Mouse (Mus musculus): ENCODE measurements around the gene Serinc2.

Serinc2 gene

DNA sequence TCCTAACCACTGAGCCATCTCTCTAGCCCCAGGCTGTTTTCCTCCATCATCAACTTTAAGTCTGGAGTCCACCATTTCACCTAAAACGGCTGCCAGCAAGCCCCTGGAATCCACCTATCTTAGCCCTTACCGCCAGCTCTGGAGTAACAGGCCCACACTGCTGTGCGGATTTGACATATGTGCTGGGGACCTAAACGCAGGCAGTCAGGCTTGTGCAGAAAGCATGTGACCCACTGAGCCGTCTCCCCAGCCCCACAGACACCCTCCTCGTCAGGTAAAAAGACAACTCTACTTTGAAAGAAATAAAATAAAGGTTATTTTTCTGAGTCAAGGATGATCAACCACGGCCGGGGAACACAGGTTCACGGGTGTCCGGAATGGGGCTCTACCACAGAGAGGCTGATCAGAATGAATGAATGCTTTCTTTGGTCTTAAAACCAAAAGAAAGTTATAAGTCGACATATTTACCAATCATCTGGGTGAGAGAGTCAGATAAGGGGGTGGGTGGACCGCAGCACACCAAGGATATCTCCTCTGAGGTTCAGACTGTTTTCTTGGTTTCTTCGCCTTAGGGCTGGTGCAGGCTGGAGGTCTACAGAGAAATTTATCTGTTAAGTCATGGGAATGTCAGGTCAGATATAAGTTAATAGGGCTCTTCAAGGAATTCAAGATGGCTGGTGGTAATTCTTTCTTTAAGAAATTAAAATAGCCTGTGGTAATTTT is 17.4 kb upstream of the Serinc2 start:
- DNase-seq, result no peak

DNA sequence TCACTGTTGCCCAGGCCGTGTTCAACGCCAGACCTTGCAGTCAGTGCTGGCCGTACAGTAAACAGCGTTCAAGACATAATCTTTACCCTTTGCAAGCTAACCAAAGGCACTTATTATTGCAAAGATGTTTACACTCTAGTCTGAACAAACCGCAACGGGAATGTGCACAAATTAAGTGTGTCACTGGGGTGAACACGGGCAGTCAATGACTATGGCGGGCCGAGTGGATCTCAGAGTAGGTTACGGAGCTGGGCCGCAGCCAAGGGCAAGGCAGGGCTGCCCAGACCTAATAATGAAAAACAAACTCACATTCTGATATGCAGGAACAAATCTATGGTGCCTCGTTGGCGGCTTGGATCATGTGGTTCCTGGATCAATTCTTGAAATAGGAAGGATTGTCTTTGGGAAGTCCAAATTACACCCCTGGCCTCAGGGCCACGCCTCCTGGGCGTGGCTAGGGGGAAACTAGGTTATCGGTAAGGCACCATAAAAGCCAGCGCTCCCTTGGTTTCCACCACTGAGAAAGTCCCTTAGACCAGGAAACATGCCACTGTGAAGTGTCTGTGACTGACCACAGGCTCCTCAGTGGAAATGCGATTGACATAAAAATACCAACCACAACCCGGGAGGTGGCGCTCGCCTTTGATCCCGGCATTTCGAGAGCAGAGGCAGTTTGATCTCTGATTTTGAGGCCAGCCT is 16.2 kb upstream of the Serinc2 start:
- no peak for DNase-seq

DNA sequence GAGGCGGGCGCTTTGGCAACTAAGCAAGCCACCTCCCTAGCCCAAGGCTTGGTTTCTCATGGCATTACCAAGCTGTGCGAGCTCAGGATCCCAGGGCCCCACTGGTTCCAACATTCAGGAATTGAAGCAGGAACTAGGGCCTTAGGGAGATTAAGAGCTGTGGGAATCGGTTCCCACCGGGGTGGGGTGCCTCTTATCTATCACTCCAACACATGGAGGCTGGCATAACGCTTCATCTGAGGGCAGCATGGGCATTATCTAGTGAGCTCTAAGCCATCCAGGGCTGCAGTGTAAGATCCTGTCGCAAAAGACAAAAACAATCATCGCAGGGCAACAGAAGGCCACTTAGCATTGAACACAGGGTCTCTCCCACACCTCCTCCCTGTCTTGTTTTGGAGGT is 15.5 kb upstream of the Serinc2 start:
- no peak for DNase-seq

DNA sequence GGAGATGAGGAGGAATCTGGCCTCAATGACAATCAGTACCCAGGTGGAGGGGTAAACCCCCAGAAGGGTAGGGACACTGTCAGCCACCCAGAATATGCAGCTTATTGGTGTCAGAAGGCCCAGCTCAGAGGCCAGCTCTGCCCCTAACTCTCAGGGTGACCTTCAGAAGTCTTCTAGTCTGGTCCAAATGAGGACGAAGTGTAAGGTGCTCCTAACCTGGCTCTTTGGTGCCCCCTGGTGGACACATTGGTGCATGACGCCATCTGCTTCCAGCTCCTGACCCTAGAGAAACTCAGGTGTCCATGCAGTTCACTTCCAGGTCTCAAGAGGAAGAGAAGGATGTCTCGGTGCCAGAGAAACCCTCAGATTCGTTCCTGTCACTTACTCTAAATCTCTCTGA is 13.3 kb upstream of the Serinc2 start:
- peak; percentile 83 for DNase-seq

DNA sequence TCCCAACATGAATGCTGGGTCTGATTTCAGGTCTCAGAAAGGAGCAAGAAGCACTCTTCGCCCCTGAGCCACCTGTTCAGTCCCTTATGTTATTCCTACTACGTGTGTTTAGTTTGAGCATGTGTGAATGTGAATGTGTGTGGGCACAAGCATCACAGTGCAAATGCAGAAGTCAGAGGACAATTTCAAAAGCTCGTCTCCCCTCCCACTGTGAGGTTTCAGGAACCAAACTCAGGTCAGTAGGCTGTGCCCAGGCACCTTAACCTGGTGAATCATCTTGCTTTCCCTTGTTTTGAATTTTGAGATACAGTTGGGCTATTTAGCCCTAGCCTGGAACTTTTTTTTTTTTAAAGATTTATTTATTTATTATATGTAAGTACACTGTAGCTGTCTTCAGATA is 10.8 kb upstream of the Serinc2 start:
- no peak for DNase-seq

DNA sequence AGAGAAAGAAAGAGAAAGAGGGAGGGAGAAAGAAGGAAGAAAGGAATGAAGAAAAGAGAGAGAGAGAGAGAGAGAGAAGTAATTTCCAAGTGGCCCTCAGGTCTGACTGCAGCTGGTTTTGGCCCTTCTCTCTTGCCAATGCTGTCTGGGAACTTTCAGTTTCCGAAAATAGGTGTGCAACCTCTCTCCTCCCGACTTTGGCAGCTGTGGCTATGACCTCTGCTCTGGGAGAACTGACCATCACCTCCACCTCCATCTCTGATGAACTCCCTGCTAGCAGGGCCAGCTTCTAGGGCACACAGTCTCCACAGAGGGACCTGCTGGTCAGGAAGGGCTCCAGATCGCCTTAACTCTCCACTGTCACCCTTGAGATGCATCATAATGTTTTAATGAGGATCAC is 7.5 kb upstream of the Serinc2 start:
- no peak for DNase-seq

DNA sequence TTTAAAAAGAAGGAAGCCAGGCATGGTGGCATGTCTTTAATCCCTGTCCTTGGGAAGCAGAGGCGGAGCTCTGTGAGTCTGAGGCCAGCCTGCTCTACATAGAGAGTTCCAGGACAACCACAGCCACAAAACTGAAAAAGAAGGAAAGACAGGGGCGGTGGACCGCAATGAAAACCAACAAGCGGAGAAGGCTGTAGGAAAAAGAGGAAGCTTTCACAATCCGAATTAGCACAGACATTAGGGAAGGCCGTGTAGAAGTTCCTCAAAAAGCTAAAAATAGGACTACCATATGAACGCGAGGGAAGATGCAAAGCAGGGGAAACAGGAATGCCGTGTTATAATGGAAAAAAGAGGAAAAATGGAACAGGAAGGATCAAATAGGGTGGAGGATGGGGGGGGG is 4.8 kb upstream of the Serinc2 start:
- DNase-seq, result no peak

DNA sequence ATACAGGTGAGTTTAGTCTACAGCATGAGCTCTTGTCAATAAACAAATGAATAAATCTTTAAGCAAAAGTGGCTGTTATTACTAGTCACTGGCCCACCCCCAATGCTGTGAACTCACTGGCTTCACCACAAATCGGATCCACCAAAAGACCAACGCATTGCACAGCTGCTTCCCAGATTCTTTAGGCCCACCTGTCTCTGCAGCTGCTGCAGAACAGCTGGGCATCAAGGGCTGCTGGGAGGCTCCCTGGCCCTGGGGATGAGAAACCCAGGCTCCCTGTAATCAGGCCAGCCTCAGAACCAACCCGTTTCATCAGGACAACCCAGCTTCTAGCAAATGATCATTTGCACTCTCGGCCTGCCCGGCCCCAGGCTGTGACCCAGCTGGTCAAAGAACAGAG is 3.9 kb upstream of the Serinc2 start:
- DNase-seq, result no peak

DNA sequence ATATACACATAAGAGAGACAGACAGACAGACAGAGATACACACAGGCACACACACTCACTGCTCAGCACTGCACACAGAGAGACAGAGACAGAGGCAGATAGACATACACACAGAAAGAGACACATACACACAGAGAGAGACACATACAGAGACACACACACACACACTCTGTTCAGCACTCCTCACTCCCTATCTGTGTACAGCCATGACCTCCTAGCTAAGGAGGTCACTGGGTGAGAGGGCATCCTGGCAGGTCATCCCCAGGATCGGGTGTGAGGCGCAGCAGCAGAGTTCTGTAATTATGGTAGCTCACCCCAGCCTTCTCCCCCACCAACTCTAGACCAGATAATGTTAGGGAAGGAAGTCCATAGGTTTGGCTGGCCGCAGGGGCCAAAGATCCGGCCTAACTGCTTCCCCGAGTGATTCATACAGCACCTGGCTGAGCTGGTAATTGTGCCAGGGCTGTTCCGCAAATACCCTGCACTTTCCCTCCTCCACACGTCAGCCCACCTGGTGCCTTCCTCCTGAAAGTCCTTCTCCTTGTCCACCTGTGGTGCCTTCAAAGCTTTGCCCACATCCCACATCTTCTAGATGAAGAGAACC is 2.3 kb downstream of the Serinc2 start:
- no peak for DNase-seq

DNA sequence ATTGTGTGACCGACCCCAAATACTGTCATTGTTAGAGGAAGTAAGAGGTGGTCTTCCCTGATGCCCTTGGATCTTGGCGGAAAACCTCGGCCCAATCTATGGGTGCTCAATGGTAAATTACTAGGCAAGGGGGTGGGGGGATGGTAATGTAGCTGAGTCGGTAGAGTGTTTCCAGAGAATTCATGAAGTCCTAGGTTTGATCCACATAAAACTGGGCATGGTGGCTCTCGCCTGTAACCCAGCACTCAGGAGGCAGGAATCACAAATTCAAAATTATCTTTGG is 3.2 kb downstream of the Serinc2 start:
- no peak for DNase-seq

DNA sequence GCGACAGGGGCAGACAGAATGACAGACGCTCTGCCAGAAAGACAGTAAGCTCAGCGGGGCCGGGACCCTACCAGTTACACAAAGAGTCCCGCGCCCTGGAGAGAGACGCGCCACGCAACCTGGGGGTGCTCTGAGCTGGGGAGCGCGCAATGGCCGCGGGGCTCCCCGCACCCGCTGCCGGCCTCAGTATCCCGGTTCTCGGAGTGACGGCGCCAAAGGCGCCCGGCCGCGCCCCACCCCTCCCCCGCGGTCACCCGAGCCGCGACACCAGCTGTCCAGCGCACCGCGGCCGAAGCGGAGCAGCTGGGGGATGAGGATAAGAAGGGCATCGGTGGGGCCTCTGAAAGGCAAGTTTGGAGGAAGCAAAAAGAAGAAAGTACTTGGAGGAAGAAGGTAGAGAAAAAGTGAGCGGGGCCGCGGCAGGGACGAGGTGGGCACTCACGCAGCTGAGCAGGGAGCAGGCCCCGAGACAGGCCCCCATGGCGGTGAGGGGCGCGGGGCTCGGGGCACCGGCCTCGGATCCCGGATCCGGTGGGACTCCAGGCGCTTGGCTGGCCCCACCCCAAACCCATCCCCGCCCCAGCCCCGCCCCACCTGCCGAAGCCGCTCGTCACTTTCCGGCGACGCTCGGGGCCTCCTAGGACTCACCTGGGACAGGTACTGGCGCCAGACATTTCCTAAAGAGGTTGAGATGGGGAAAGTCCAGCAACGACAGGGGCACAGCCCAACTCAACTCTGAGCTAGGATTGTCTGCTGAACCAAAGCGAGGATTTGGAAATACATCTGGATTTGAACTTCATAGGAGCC is 3.8 kb downstream of the Serinc2 start:
- DNase-seq, result peak; percentile 67

DNA sequence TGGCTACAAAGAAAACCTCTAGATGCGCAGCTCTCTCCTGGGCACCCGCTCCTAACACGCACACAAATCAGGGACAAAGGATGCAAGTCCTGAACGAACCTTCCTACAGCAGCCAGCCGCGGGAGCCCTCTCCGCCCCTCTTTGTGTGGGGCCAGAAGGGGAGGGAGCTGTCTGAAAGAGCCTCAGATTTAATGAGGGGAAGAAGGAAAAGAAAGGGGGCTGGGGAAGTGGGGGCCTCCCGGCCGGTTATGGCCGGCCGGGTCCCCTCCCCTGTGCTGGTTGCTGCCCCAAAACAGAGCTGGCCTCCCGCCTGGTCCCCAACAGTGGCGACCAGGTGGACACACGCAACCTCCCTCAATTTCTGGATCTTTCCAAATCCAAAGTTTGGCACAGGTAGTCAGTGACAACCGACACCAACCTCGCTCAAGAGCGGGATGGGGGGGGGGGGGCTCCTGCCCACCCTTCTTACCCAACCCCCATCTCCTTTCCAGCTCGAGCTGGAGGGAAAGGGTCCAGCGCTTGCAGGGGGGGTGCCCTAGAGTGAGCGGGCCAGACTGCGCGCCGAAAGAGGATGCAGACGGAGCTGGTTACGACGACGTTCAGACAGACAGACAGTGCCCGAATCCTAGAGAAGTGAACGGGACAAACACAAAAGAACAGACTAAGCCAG is 4.5 kb downstream of the Serinc2 start:
- peak; percentile 65 for DNase-seq

DNA sequence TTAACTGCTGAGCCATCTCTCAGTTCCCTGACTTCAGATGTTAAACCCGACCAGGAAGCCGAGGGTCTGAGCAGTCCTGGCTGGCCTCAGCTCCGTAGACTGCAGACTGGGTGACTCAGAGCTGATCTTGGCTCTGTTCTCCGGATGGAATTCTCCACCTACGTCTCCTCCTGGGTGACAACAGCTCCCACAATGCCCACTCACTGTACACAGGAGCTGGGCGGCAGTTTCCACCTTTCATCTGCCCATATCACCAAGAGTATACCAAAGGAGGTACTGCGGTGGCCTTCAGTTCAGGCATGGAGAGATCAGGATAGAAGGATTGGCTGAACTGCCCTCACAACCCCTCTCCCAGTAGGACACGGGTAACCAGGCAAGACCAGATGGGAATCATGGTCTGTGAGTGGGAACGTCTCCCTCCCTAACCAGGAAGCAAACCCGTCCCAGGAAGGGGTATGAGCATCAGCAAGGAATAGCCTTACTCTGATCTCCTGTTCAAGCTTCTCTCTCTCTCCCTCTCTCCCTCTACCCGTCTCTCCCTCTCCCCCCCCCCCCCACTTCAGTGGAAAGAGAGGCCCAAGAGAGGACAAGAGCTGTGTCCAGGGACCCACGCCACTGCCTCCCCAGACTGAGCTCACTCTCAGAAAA is 5.2 kb downstream of the Serinc2 start:
- DNase-seq, result peak; percentile 55

DNA sequence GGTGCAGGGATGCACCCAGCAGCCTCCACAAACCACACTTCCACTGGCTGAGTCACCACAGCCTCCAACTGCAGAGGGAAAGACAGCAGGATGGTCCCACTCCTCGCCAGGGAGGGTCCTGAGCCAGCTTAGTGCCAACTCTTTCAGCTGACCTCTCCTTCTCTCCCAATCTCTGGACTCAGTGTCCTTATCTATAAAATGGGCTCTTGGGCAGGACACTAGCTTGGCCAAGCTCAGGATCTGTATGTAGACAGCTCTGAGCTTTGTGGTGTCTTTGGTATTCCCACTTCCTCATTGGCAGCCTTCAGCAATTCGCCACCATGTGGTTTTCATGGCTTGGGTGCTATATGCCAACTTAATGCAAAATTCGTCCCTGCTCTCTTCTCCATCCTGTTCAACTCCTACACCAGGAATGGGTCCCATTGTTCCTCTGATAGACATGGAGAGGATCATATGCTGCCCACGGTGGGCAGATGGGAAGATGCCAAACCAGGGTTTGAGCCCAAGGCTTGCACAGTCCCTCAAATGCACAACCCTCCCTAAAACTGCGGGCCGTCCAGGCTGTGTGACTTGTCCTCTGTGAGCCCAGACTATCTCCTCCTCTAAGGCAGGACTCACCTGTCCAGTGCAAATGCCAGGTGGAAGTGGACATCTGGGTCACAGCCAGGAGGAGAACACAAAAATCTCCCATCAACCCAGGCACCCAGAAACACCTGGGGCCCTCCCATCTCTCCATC is 8.2 kb downstream of the Serinc2 start:
- DNase-seq, result no peak

DNA sequence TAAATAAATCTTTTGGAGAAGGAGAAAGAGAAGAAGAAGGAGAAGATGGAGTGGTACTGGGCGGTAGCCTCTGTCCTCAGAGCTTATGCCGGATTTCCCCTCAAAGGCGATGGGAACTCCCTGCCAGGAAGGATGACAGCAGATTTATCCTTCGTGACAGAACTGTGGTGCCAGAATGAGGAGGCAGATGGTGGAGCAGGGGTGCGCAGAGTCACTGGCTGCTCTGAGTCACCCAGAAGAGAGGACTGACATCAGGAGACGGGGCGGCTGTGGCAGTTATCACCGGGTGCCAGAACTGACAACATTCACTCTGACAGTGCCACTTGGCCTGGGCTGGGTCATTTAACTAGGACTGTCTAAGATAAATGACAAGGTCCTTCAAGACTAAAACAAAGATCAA is 8.9 kb downstream of the Serinc2 start:
- DNase-seq, result peak; percentile 69

DNA sequence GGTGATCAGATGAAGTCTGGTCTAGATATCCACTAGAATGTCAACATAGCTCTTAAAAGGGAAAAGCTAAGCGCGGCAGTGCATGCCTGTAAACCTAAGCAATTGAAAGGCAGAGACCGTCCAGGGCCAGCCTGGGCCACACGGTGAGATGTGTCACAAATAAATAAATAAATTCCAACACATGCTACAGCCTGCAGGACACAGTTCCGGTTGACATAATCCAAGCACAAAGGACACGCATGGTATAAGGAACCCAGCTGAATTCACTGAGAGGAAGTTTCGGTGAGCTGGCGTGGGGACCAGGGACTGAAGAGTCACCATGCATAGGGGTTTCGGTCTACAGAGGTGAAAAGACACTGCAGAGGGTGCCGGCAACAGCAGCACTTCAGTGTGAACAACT is 10.3 kb downstream of the Serinc2 start:
- DNase-seq, result no peak

DNA sequence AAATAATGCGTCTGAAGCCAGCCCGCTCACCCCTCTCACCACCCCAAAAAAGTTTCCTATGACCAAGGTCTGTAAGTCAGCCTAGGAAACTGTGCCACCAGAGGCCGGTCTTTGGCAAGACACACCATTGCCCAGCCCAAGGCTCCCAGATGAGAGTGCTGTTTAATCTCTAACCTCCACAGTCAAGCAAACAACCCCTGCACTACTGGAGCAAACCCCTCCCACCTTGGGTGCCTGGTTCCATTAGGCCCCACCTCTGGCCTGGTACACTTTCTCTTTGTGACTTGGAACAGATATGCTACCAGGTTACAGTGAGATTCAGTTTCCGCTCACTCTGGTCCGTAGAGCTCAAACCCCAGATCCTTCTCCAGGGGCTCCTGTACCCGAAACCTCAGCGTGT is 11.9 kb downstream of the Serinc2 start:
- no peak for DNase-seq

DNA sequence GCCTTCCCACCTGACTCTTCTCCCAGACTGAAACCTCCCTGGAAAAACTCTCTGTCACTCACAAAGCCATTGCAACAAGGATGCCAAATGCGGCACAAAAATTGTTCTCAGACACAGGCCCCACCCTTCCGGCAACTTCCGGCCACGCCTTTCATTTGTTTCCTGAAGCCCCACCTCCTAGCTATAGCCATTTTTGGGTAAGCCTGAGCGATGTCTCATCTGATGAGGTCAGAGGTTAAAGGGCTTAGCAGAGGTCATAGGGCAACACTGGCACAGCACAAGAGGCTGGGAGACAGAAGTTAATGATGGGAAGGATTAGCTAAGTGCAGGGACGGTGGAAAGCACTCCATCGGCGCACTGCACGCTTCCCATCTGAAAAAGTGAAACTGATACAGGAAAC is 12.4 kb downstream of the Serinc2 start:
- DNase-seq, result no peak

DNA sequence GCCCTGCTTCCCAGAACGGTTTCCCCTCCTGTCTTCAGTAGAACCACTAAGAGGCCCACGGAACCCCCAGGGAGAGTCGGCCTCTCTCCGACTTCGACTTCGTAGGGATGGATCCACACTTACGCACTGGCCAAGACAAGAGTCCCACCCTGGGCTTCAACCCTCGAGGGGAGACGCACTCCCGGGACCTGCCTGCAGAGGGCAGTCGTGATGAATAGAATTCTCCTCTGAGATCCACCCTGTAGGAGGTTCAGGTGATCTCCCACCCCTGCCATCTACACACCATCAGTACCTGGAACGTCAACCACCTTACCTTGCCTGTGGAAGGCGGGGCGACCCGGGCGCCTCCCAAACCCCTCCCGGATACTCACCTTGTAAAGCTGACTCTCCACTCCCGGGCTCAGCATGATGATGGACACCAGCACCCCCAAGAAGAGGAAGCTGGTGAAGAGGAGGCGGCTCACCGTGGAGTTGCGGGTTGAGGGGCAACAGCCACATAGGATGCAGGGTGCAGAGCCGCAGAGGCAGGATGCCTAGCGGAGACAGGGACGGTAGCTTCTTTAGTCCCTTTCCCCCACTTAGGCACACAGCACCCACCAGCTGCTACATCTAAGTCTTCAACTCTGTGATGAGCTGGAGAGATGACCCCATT is 14.2 kb downstream of the Serinc2 start:
- peak; percentile 77 for DNase-seq

DNA sequence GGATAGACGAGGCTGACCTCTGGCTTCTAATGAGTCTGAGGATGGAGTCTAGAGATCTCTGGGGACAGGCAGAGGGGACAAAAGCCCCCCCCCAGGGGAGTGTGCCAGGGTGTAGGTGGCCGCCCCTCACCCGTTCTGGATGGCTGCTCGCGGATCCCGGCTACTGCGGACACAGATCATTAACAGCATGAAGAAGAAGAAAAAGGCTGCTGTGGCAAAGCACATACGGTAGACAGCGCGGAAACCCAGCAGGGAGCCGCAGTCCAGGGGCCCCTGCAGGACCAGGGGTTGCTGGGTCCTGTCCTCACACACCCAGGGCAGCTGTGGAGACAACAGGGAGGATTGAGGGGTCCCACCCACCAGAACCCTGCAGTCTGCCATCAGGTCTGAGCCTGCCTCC is 14.9 kb downstream of the Serinc2 start:
- DNase-seq, result no peak

DNA sequence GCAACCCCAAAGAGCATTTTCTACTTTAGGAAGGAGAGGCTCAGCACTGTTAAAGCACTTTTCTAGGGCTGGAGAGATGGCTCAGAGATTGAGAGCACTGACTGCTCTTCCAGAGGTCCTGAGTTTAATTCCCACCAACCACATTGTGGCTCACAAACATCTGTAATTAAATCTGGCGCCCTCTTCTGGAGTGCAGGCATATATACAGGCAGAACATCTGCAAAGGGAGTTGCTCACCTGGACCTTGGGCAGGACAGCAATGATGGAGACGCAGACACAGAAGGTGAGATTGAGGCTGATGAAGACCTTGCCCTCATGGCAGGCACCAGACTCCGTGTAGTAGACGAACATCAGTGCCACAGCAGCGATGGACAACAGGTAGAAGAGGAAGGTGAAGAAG is 18.6 kb downstream of the Serinc2 start:
- DNase-seq, result no peak

Measured in cerebellum, adult 11 months (tissue).